Mouse (Mus musculus): Measurements from ENCODE around the gene Tm4sf20. TPM values are rescaled to one million over a fixed set of nuclear protein-coding genes. Genes with fewer than 3 reads are reported as not detected.

Gene Tm4sf20
- polyA plus RNA-seq, 1 experiment: not detected

- Histone ChIP-seq H3K27ac (ENCODE audit: insufficient read depth, low read length) (no peak overlapping the region), H3K4me1 (ENCODE audit: control insufficient read depth, insufficient read depth, low read length) (no peaks in the 10 kb centered on the region), H3K4me3 (ENCODE audit: insufficient read depth, low read length) (no peak overlapping the region)
- TF ChIP-seq POLR2A (IDR thresholded peaks at IDR 0.05; ENCODE audit: low read depth, low read length): no peak
- no peak for TF ChIP-seq CTCF (IDR thresholded peaks at IDR 0.05; ENCODE audit: borderline replicate concordance, insufficient read depth, low read length)
Observed at GRCm38 (mm10) chr1:82785546-82785945, 17.3 kb upstream of the Tm4sf20 start.

- no peak overlapping the region for H3K27ac ChIP-seq (ENCODE audit: insufficient read depth, low read length)
- no peaks in the 10 kb centered on the region for H3K4me1 ChIP-seq (ENCODE audit: control insufficient read depth, insufficient read depth, low read length)
- no peak overlapping the region for H3K4me3 ChIP-seq (ENCODE audit: insufficient read depth, low read length)
- TF ChIP-seq POLR2A (IDR thresholded peaks at IDR 0.05; ENCODE audit: low read depth, low read length) (no peak), CTCF (IDR thresholded peaks at IDR 0.05; ENCODE audit: borderline replicate concordance, insufficient read depth, low read length) (no peak)
Observed at GRCm38 (mm10) chr1:82783559-82783958, 15.3 kb upstream of the Tm4sf20 start.

GRCm38 (mm10) chr1:82779388-82779966 lies 11.2 kb upstream of the Tm4sf20 start:
- no peak overlapping the region for H3K4me3 ChIP-seq (ENCODE audit: insufficient read depth, low read length)
- H3K27ac ChIP-seq (ENCODE audit: insufficient read depth, low read length): no peak overlapping the region
- TF ChIP-seq CTCF (IDR thresholded peaks at IDR 0.05; ENCODE audit: borderline replicate concordance, insufficient read depth, low read length): no peak
- no peaks in the 10 kb centered on the region for H3K4me1 ChIP-seq (ENCODE audit: control insufficient read depth, insufficient read depth, low read length)

GRCm38 (mm10) chr1:82775293-82775692 lies 7.0 kb upstream of the Tm4sf20 start:
- H3K4me1 ChIP-seq (ENCODE audit: control insufficient read depth, insufficient read depth, low read length): no peaks in the 10 kb centered on the region
- no peak overlapping the region for H3K27ac ChIP-seq (ENCODE audit: insufficient read depth, low read length)
- no peak overlapping the region for H3K4me3 ChIP-seq (ENCODE audit: insufficient read depth, low read length)
- no peak for TF ChIP-seq POLR2A (IDR thresholded peaks at IDR 0.05; ENCODE audit: low read depth, low read length)

GRCm38 (mm10) chr1:82773208-82773607 lies 4.9 kb upstream of the Tm4sf20 start:
- TF ChIP-seq POLR2A (IDR thresholded peaks at IDR 0.05; ENCODE audit: low read depth, low read length) (no peak), CTCF (IDR thresholded peaks at IDR 0.05; ENCODE audit: borderline replicate concordance, insufficient read depth, low read length) (no peak)
- Histone ChIP-seq H3K4me1 (ENCODE audit: control insufficient read depth, insufficient read depth, low read length) (no peaks in the 10 kb centered on the region), H3K27ac (ENCODE audit: insufficient read depth, low read length) (no peak overlapping the region), H3K4me3 (ENCODE audit: insufficient read depth, low read length) (no peak overlapping the region)

- Histone ChIP-seq H3K27ac (ENCODE audit: insufficient read depth, low read length) (no peak overlapping the region), H3K4me3 (ENCODE audit: insufficient read depth, low read length) (no peak overlapping the region), H3K4me1 (ENCODE audit: control insufficient read depth, insufficient read depth, low read length) (no peaks in the 10 kb centered on the region)
- TF ChIP-seq CTCF (IDR thresholded peaks at IDR 0.05; ENCODE audit: borderline replicate concordance, insufficient read depth, low read length): no peak
- TF ChIP-seq POLR2A (IDR thresholded peaks at IDR 0.05; ENCODE audit: low read depth, low read length): no peak
Observed at GRCm38 (mm10) chr1:82772428-82772827, 4.2 kb upstream of the Tm4sf20 start.

GRCm38 (mm10) chr1:82771022-82771586 lies 2.8 kb upstream of the Tm4sf20 start, which contains the start of gene Gm47791:
Gene Gm47791, minus strand, starts transcription at chr1:82771243.
- TF ChIP-seq POLR2A (IDR thresholded peaks at IDR 0.05; ENCODE audit: low read depth, low read length): no peak
- TF ChIP-seq CTCF (IDR thresholded peaks at IDR 0.05; ENCODE audit: borderline replicate concordance, insufficient read depth, low read length): no peak
- H3K4me1 ChIP-seq (ENCODE audit: control insufficient read depth, insufficient read depth, low read length): no peaks in the 10 kb centered on the region
- no peak within 1 kb of the TSS for H3K4me3 ChIP-seq (ENCODE audit: insufficient read depth, low read length)
- no peak within 1 kb of the TSS for H3K27ac ChIP-seq (ENCODE audit: insufficient read depth, low read length)

GRCm38 (mm10) chr1:82766641-82767040 lies 1.6 kb downstream of the Tm4sf20 start:
- TF ChIP-seq CTCF (IDR thresholded peaks at IDR 0.05; ENCODE audit: borderline replicate concordance, insufficient read depth, low read length): no peak
- TF ChIP-seq POLR2A (IDR thresholded peaks at IDR 0.05; ENCODE audit: low read depth, low read length): no peak
- no peak overlapping the region for H3K4me3 ChIP-seq (ENCODE audit: insufficient read depth, low read length)
- no peaks in the 10 kb centered on the region for H3K4me1 ChIP-seq (ENCODE audit: control insufficient read depth, insufficient read depth, low read length)
- no peak overlapping the region for H3K27ac ChIP-seq (ENCODE audit: insufficient read depth, low read length)

GRCm38 (mm10) chr1:82766227-82766626 lies 2.0 kb downstream of the Tm4sf20 start:
- TF ChIP-seq POLR2A (IDR thresholded peaks at IDR 0.05; ENCODE audit: low read depth, low read length): no peak
- TF ChIP-seq CTCF (IDR thresholded peaks at IDR 0.05; ENCODE audit: borderline replicate concordance, insufficient read depth, low read length): no peak
- Histone ChIP-seq H3K4me3 (ENCODE audit: insufficient read depth, low read length) (no peak overlapping the region), H3K27ac (ENCODE audit: insufficient read depth, low read length) (no peak overlapping the region), H3K4me1 (ENCODE audit: control insufficient read depth, insufficient read depth, low read length) (no peaks in the 10 kb centered on the region)

GRCm38 (mm10) chr1:82762274-82762673 lies 6.0 kb downstream of the Tm4sf20 start:
- TF ChIP-seq POLR2A (IDR thresholded peaks at IDR 0.05; ENCODE audit: low read depth, low read length) (no peak), CTCF (IDR thresholded peaks at IDR 0.05; ENCODE audit: borderline replicate concordance, insufficient read depth, low read length) (no peak)
- no peak overlapping the region for H3K27ac ChIP-seq (ENCODE audit: insufficient read depth, low read length)
- no peak overlapping the region for H3K4me3 ChIP-seq (ENCODE audit: insufficient read depth, low read length)
- no peaks in the 10 kb centered on the region for H3K4me1 ChIP-seq (ENCODE audit: control insufficient read depth, insufficient read depth, low read length)
